8 mouse cellular contexts compared by ENCODE assay signal in genomic region chr15:78832701-78833123, GRCm38 (mm10). TPM values are rescaled to one million over a fixed set of nuclear protein-coding genes. Genes with fewer than 3 reads are reported as not detected.
A peak's percentile ranks its signal among the peaks of the same experiment; 100 is the strongest.
DNase-seq lines count a peak whose midpoint lies in the region; ATAC-seq lines count a peak whose summit lies in the region.

No protein-coding gene starts in this region.

- peaks cover 35% of the 10 kb centered on the region for H3K27me3 ChIP-seq in forebrain, embryonic 10.5 days (ENCODE audit: poor library complexity, severe bottlenecking)
- H3K27me3 ChIP-seq in heart, embryonic 12.5 days (replicated peaks), result 0 out of 2 replicates have a peak, but pooled peaks cover under 1% of the 10 kb centered on the region
- H3K27me3 ChIP-seq in kidney, embryonic 15.5 days, result peaks cover 8% of the 10 kb centered on the region
- H3K27me3 ChIP-seq in limb, embryonic 15.5 days, result peaks cover 8% of the 10 kb centered on the region; the same call in 1 of the 2 replicates
- H3K27me3 ChIP-seq in neural tube, embryonic 13.5 days, result peaks cover 10% of the 10 kb centered on the region; the same call in 1 of the 2 replicates

- peak overlapping the region; percentile 87 for H3K27ac ChIP-seq in forebrain, embryonic 10.5 days
- H3K27ac ChIP-seq in heart, embryonic 12.5 days (ENCODE audit: poor library complexity, severe bottlenecking), result peak overlapping the region; percentile 88
- peak overlapping the region; percentile 97 for H3K27ac ChIP-seq in kidney, embryonic 15.5 days
- peak overlapping the region; percentile 82 for H3K27ac ChIP-seq in limb, embryonic 15.5 days
- H3K27ac ChIP-seq in neural tube, embryonic 13.5 days (replicated peaks), result peak overlapping the region; percentile 84

- peak overlapping the region; percentile 37; the same call in 1 of the 2 replicates for H3K9ac ChIP-seq in heart, embryonic 12.5 days
- H3K9ac ChIP-seq in kidney, embryonic 15.5 days, result peak overlapping the region; percentile 44
- no peak overlapping the region for H3K9ac ChIP-seq in limb, embryonic 15.5 days
- peak overlapping the region; percentile 56 for H3K9ac ChIP-seq in neural tube, embryonic 13.5 days

- H3K9me3 ChIP-seq in forebrain, embryonic 10.5 days, result 0 out of 2 replicates have a peak, but pooled peaks cover 5% of the 10 kb centered on the region
- no peaks in the 10 kb centered on the region for H3K9me3 ChIP-seq in heart, embryonic 12.5 days (replicated peaks)
- H3K9me3 ChIP-seq in kidney, embryonic 15.5 days (replicated peaks), result no peaks in the 10 kb centered on the region
- no peaks in the 10 kb centered on the region for H3K9me3 ChIP-seq in limb, embryonic 15.5 days
- no peaks in the 10 kb centered on the region for H3K9me3 ChIP-seq in neural tube, embryonic 13.5 days

- ATAC-seq in heart, embryonic 12.5 days (ENCODE audit: insufficient number of reproducible peaks, low FRiP score), result peak; percentile 66
- peak; percentile 38 for ATAC-seq in kidney, embryonic 15.5 days (replicated peaks; ENCODE audit: low FRiP score)
- peak; percentile 47; the same call in 1 of the 2 replicates for ATAC-seq in limb, embryonic 15.5 days (ENCODE audit: insufficient number of reproducible peaks, low FRiP score, low TSS enrichment, low read depth)
- peak; percentile 38 for ATAC-seq in neural tube, embryonic 13.5 days (ENCODE audit: low read depth)

- peak overlapping the region; percentile 16; the same call in 1 of the 2 replicates for H3K4me2 ChIP-seq in heart, embryonic 12.5 days
- H3K4me2 ChIP-seq in kidney, embryonic 15.5 days, result peak overlapping the region; percentile 27
- 0 out of 2 replicates have a peak overlapping the region, but pooled peaks have one; percentile 10 for H3K4me2 ChIP-seq in limb, embryonic 15.5 days
- no peak overlapping the region for H3K4me2 ChIP-seq in neural tube, embryonic 13.5 days

- peak overlapping the region; percentile 21 for H3K4me3 ChIP-seq in forebrain, embryonic 10.5 days
- no peak overlapping the region for H3K4me3 ChIP-seq in heart, embryonic 12.5 days
- peak overlapping the region; percentile 11 for H3K4me3 ChIP-seq in kidney, embryonic 15.5 days (replicated peaks)
- H3K4me3 ChIP-seq in limb, embryonic 15.5 days, result no peak overlapping the region
- H3K4me3 ChIP-seq in neural tube, embryonic 13.5 days, result no peak overlapping the region

- H3K36me3 ChIP-seq in forebrain, embryonic 10.5 days (replicated peaks), result no peaks in the 10 kb centered on the region
- H3K36me3 ChIP-seq in heart, embryonic 12.5 days, result no peaks in the 10 kb centered on the region
- no peaks in the 10 kb centered on the region for H3K36me3 ChIP-seq in kidney, embryonic 15.5 days
- H3K36me3 ChIP-seq in limb, embryonic 15.5 days, result no peaks in the 10 kb centered on the region
- H3K36me3 ChIP-seq in neural tube, embryonic 13.5 days, result no peaks in the 10 kb centered on the region

- WGBS in forebrain, embryonic 10.5 days, result 9% methylated on average over 14 of the region's 14 CpGs
- 16% methylated on average over 14 of the region's 14 CpGs for WGBS in heart, embryonic 12.5 days
- 12% methylated on average over 14 of the region's 14 CpGs for WGBS in kidney, embryonic 15.5 days
- 20% methylated on average over 14 of the region's 14 CpGs for WGBS in limb, embryonic 15.5 days
- 17% methylated on average over 13 of the region's 14 CpGs for WGBS in neural tube, embryonic 13.5 days

- H3K4me1 ChIP-seq in forebrain, embryonic 10.5 days, result peaks cover 67% of the 10 kb centered on the region
- H3K4me1 ChIP-seq in heart, embryonic 12.5 days (replicated peaks), result peaks cover 57% of the 10 kb centered on the region
- H3K4me1 ChIP-seq in kidney, embryonic 15.5 days, result peaks cover 71% of the 10 kb centered on the region
- H3K4me1 ChIP-seq in limb, embryonic 15.5 days, result peaks cover 64% of the 10 kb centered on the region
- H3K4me1 ChIP-seq in neural tube, embryonic 13.5 days (replicated peaks), result peaks cover 54% of the 10 kb centered on the region

- peak; percentile 59 for DNase-seq in embryo, embryonic 10 days (ENCODE audit: low spot score)
- DNase-seq in embryo, embryonic 9.5 days (ENCODE audit: extremely low spot score), result no peak
- peak; percentile 70 for DNase-seq in forebrain, embryonic 10.5 days (ENCODE audit: extremely low spot score, low spot score)
- DNase-seq in urinary bladder, postnatal 10 days (ENCODE audit: low spot score), result no peak

RNA-seq across cellular contexts. Expression of gene Cdc42ep1, which starts 9.7 kb away (rescaled TPM):
- polyA plus RNA-seq in forebrain, embryonic 10.5 days (2016; fragmentation: Nextera tagmentation; extraction: Ambion mirVana), result 12.6 and 12.7 TPM in 2 replicates
- polyA plus RNA-seq in heart, embryonic 12.5 days (2016; fragmentation: Nextera tagmentation; extraction: Ambion mirVana), result 40.5 and 40.8 TPM in 2 replicates
- 46.2 and 51.1 TPM in 2 replicates for polyA plus RNA-seq in kidney, embryonic 15.5 days (2015; fragmentation: Nextera tagmentation; extraction: Ambion mirVana)
- polyA plus RNA-seq in limb, embryonic 15.5 days (2015; fragmentation: Nextera tagmentation; extraction: Ambion mirVana), result 26.5 and 30.0 TPM in 2 replicates
- 11.5 and 13.7 TPM in 2 replicates for polyA plus RNA-seq in neural tube, embryonic 13.5 days (2015; fragmentation: Nextera tagmentation; extraction: Ambion mirVana)

RNA-seq across cellular contexts. Expression of gene Lgals2, which starts 22.6 kb away (rescaled TPM):
- polyA plus RNA-seq in forebrain, embryonic 10.5 days (2016; fragmentation: Nextera tagmentation; extraction: Ambion mirVana), result not detected in 2 replicates
- polyA plus RNA-seq in heart, embryonic 12.5 days (2016; fragmentation: Nextera tagmentation; extraction: Ambion mirVana), result 0.84 TPM in 1 of 2 replicates, not detected in the other
- polyA plus RNA-seq in kidney, embryonic 15.5 days (2015; fragmentation: Nextera tagmentation; extraction: Ambion mirVana), result 0.60 and 1.8 TPM in 2 replicates
- polyA plus RNA-seq in limb, embryonic 15.5 days (2015; fragmentation: Nextera tagmentation; extraction: Ambion mirVana), result 0.65 and 0.73 TPM in 2 replicates
- polyA plus RNA-seq in neural tube, embryonic 13.5 days (2015; fragmentation: Nextera tagmentation; extraction: Ambion mirVana), result not detected in 2 replicates

RNA-seq across cellular contexts. Expression of gene Card10, which starts 29.9 kb away (rescaled TPM):
- 2.4 and 2.6 TPM in 2 replicates for polyA plus RNA-seq in forebrain, embryonic 10.5 days (2016; fragmentation: Nextera tagmentation; extraction: Ambion mirVana)
- polyA plus RNA-seq in heart, embryonic 12.5 days (2016; fragmentation: Nextera tagmentation; extraction: Ambion mirVana), result 6.1 and 7.5 TPM in 2 replicates
- polyA plus RNA-seq in kidney, embryonic 15.5 days (2015; fragmentation: Nextera tagmentation; extraction: Ambion mirVana), result 9.1 and 9.5 TPM in 2 replicates
- polyA plus RNA-seq in limb, embryonic 15.5 days (2015; fragmentation: Nextera tagmentation; extraction: Ambion mirVana), result 3.4 and 3.8 TPM in 2 replicates
- polyA plus RNA-seq in neural tube, embryonic 13.5 days (2015; fragmentation: Nextera tagmentation; extraction: Ambion mirVana), result 1.7 and 2.0 TPM in 2 replicates

RNA-seq across cellular contexts. Expression of gene Gga1, which starts 44.3 kb away (rescaled TPM):
- polyA plus RNA-seq in forebrain, embryonic 10.5 days (2016; fragmentation: Nextera tagmentation; extraction: Ambion mirVana), result 46.8 and 52.6 TPM in 2 replicates
- polyA plus RNA-seq in heart, embryonic 12.5 days (2016; fragmentation: Nextera tagmentation; extraction: Ambion mirVana), result 54.0 and 54.7 TPM in 2 replicates
- polyA plus RNA-seq in kidney, embryonic 15.5 days (2015; fragmentation: Nextera tagmentation; extraction: Ambion mirVana), result 49.5 and 55.5 TPM in 2 replicates
- polyA plus RNA-seq in limb, embryonic 15.5 days (2015; fragmentation: Nextera tagmentation; extraction: Ambion mirVana), result 53.2 and 54.4 TPM in 2 replicates
- polyA plus RNA-seq in neural tube, embryonic 13.5 days (2015; fragmentation: Nextera tagmentation; extraction: Ambion mirVana), result 44.0 and 51.0 TPM in 2 replicates

RNA-seq across cellular contexts. Expression of gene Mfng, which starts 59.4 kb away (rescaled TPM):
- polyA plus RNA-seq in forebrain, embryonic 10.5 days (2016; fragmentation: Nextera tagmentation; extraction: Ambion mirVana), result 71.1 and 83.6 TPM in 2 replicates
- 7.3 and 7.9 TPM in 2 replicates for polyA plus RNA-seq in heart, embryonic 12.5 days (2016; fragmentation: Nextera tagmentation; extraction: Ambion mirVana)
- 25.4 and 25.6 TPM in 2 replicates for polyA plus RNA-seq in kidney, embryonic 15.5 days (2015; fragmentation: Nextera tagmentation; extraction: Ambion mirVana)
- polyA plus RNA-seq in limb, embryonic 15.5 days (2015; fragmentation: Nextera tagmentation; extraction: Ambion mirVana), result 15.1 and 16.3 TPM in 2 replicates
- 34.2 and 34.4 TPM in 2 replicates for polyA plus RNA-seq in neural tube, embryonic 13.5 days (2015; fragmentation: Nextera tagmentation; extraction: Ambion mirVana)

Comparison
In these comparisons a context has a peak if more than half of its experiments do, and no peak if none do; other contexts are left out.
1. DNase-seq: peak in embryo, embryonic 10 days (single experiment) and forebrain, embryonic 10.5 days (single experiment); none in embryo, embryonic 9.5 days (single experiment) and urinary bladder, postnatal 10 days (single experiment).
2. H3K4me3 ChIP-seq: peak in forebrain, embryonic 10.5 days (single experiment) and kidney, embryonic 15.5 days (single experiment); none in heart, embryonic 12.5 days (single experiment), limb, embryonic 15.5 days (single experiment) and neural tube, embryonic 13.5 days (single experiment).
3. Peak in every context shown above with its lines, with median percentiles within 50 percentile points of each other: H3K27ac ChIP-seq and ATAC-seq.